Mouse (Mus musculus): ENCODE data around the gene Sdcbp2.

- TF ChIP-seq EP300 (IDR thresholded peaks at IDR 0.05; ENCODE audit: low read depth) (no peak), CTCF (IDR thresholded peaks at IDR 0.05; ENCODE audit: low read depth) (no peak)
Observed at GRCm38 (mm10) chr2:151528066-151528465, 44.4 kb upstream of the Sdcbp2 start.

All from liver, postnatal 0 days (tissue).